Mouse (Mus musculus) kidney, postnatal 25 days (tissue): ENCODE measurements around the gene Arsb.
A peak's percentile ranks its signal among the peaks of the same experiment; 100 is the strongest.

Experiments used
- DNase-seq, 2 experiments: peaks; one replicate each; pipeline ENCODE4 v3.0.0; 2021; ENCODE audit warnings: mixed read lengths in 2 of 2

The Arsb gene

GRCm38 (mm10) chr13:93847614-93848013 is 76.2 kb downstream of the Arsb start:
- peak in 1 of 2 experiments; percentile 44 for DNase-seq

- DNase-seq: no peak
These were observed 77.2 kb downstream of the Arsb start for GRCm38 (mm10) chr13:93848615-93849014.

GRCm38 (mm10) chr13:93849751-93850355 is 78.4 kb downstream of the Arsb start:
- no peak for DNase-seq

- DNase-seq: no peak
These were observed 79.2 kb downstream of the Arsb start for GRCm38 (mm10) chr13:93850674-93851073.

GRCm38 (mm10) chr13:93852419-93853138 is 81.1 kb downstream of the Arsb start:
- peak; percentile 63 to 70 for DNase-seq

- no peak for DNase-seq
These were observed 82.3 kb downstream of the Arsb start for GRCm38 (mm10) chr13:93853767-93854166.

GRCm38 (mm10) chr13:93854325-93854724 is 82.9 kb downstream of the Arsb start:
- DNase-seq: no peak

GRCm38 (mm10) chr13:93854966-93855562 is 83.6 kb downstream of the Arsb start:
- DNase-seq: no peak

GRCm38 (mm10) chr13:93855701-93856183 is 84.3 kb downstream of the Arsb start:
- DNase-seq: peak; percentile 48 to 62

GRCm38 (mm10) chr13:93861211-93861610 is 89.8 kb downstream of the Arsb start:
- no peak for DNase-seq

- no peak for DNase-seq
These were observed 92.8 kb downstream of the Arsb start for GRCm38 (mm10) chr13:93864066-93864740.

- DNase-seq: no peak
These were observed 95.2 kb downstream of the Arsb start for GRCm38 (mm10) chr13:93866638-93867037.

- DNase-seq: no peak
These were observed 100.3 kb downstream of the Arsb start for GRCm38 (mm10) chr13:93871681-93872080.

- no peak for DNase-seq
These were observed 101.2 kb downstream of the Arsb start for GRCm38 (mm10) chr13:93872591-93872990.

- DNase-seq: no peak
These were observed 106.5 kb downstream of the Arsb start for GRCm38 (mm10) chr13:93877924-93878323.

GRCm38 (mm10) chr13:93879426-93879825 is 108.0 kb downstream of the Arsb start:
- no peak for DNase-seq

GRCm38 (mm10) chr13:93882132-93882531 is 110.7 kb downstream of the Arsb start:
- DNase-seq: no peak

- no peak for DNase-seq
These were observed 115.6 kb downstream of the Arsb start for GRCm38 (mm10) chr13:93886999-93887398.

- DNase-seq: no peak
These were observed 116.8 kb downstream of the Arsb start for GRCm38 (mm10) chr13:93888196-93888595.

- peak in 1 of 2 experiments; percentile 25 for DNase-seq
These were observed 117.5 kb downstream of the Arsb start for GRCm38 (mm10) chr13:93888916-93889315.

- DNase-seq: peak; percentile 32 to 60
These were observed 118.6 kb downstream of the Arsb start for GRCm38 (mm10) chr13:93889991-93890390.

GRCm38 (mm10) chr13:93891276-93891675 is 119.8 kb downstream of the Arsb start:
- DNase-seq: peak; percentile 21 to 57

GRCm38 (mm10) chr13:93892101-93892500 is 120.7 kb downstream of the Arsb start:
- peak in 1 of 2 experiments; percentile 26 for DNase-seq
